Mouse (Mus musculus): ENCODE measurements around the gene Odam. TPM values are rescaled to one million over a fixed set of nuclear protein-coding genes. Genes with fewer than 3 reads are reported as not detected.

The Odam gene
- total RNA-seq (2015; ENCODE audit: low replicate concordance) (not detected in 2 replicates), total RNA-seq (2017; ENCODE audit: low replicate concordance) (not detected in 2 replicates)

- ATAC-seq (replicated peaks; ENCODE audit: low FRiP score, poor library complexity, severe bottlenecking) = no peak
These were observed at the start of gene Odam for GRCm38 (mm10) chr5:87884729-87885128. Odam (plus strand) TSS chr5:87885029.

- ATAC-seq (replicated peaks; ENCODE audit: low FRiP score, poor library complexity, severe bottlenecking) = no peak
These were observed 29.6 kb upstream of the Odam start for GRCm38 (mm10) chr5:87855136-87855716.

- no peak for ATAC-seq (replicated peaks; ENCODE audit: low FRiP score, poor library complexity, severe bottlenecking)
These were observed 14.7 kb upstream of the Odam start for GRCm38 (mm10) chr5:87870084-87870483.

- no peak for ATAC-seq (replicated peaks; ENCODE audit: low FRiP score, poor library complexity, severe bottlenecking)
These were observed 13.4 kb upstream of the Odam start for GRCm38 (mm10) chr5:87871423-87871822.

- no peak for ATAC-seq (replicated peaks; ENCODE audit: low FRiP score, poor library complexity, severe bottlenecking)
These were observed 40.5 kb downstream of the Odam start, which contains the start of gene Csn3 for GRCm38 (mm10) chr5:87925372-87925771. Csn3 (plus strand) TSS chr5:87925579.

GRCm38 (mm10) chr5:87931603-87932002 lies 46.8 kb downstream of the Odam start:
- ATAC-seq (replicated peaks; ENCODE audit: low FRiP score, poor library complexity, severe bottlenecking) = no peak

- no peak for ATAC-seq (replicated peaks; ENCODE audit: low FRiP score, poor library complexity, severe bottlenecking)
These were observed 55.9 kb downstream of the Odam start for GRCm38 (mm10) chr5:87940752-87941151.

GRCm38 (mm10) chr5:87942515-87942914 lies 57.7 kb downstream of the Odam start:
- no peak for ATAC-seq (replicated peaks; ENCODE audit: low FRiP score, poor library complexity, severe bottlenecking)

Other genes starting within 250 kb of the Odam start
- not detected in 2 replicates for gene Csn1s1, start 218.8 kb upstream of the Odam start, total RNA-seq (2015; ENCODE audit: low replicate concordance)
- gene Csn1s1, start 218.8 kb upstream of the Odam start, total RNA-seq (2017; ENCODE audit: low replicate concordance) = not detected in 2 replicates
- gene Csn2, start 185.4 kb upstream of the Odam start, total RNA-seq (2015; ENCODE audit: low replicate concordance) = not detected in 2 replicates
- not detected in 2 replicates for gene Csn2, start 185.4 kb upstream of the Odam start, total RNA-seq (2017; ENCODE audit: low replicate concordance)
- not detected in 2 replicates for gene Csn1s2a, start 110.5 kb upstream of the Odam start, total RNA-seq (2015; ENCODE audit: low replicate concordance)
- not detected in 2 replicates for gene Csn1s2a, start 110.5 kb upstream of the Odam start, total RNA-seq (2017; ENCODE audit: low replicate concordance)
- not detected in 2 replicates for gene Csn1s2b, start 76.9 kb upstream of the Odam start, total RNA-seq (2015; ENCODE audit: low replicate concordance)
- not detected in 2 replicates for gene Csn1s2b, start 76.9 kb upstream of the Odam start, total RNA-seq (2017; ENCODE audit: low replicate concordance)
- not detected in 2 replicates for gene Prr27, start 59.3 kb upstream of the Odam start, total RNA-seq (2015; ENCODE audit: low replicate concordance)
- gene Prr27, start 59.3 kb upstream of the Odam start, total RNA-seq (2017; ENCODE audit: low replicate concordance) = not detected in 2 replicates
- not detected in 2 replicates for gene Csn3, start 40.5 kb downstream of the Odam start, total RNA-seq (2015; ENCODE audit: low replicate concordance)
- gene Csn3, start 40.5 kb downstream of the Odam start, total RNA-seq (2017; ENCODE audit: low replicate concordance) = not detected in 2 replicates
- gene 2310003L06Rik, start 84.4 kb downstream of the Odam start, total RNA-seq (2015; ENCODE audit: low replicate concordance) = not detected in 2 replicates
- not detected in 2 replicates for gene 2310003L06Rik, start 84.4 kb downstream of the Odam start, total RNA-seq (2017; ENCODE audit: low replicate concordance)
- not detected in 2 replicates for gene Gm28434, start 84.5 kb downstream of the Odam start, total RNA-seq (2015; ENCODE audit: low replicate concordance)
- gene Gm28434, start 84.5 kb downstream of the Odam start, total RNA-seq (2017; ENCODE audit: low replicate concordance) = not detected in 2 replicates
- gene Cabs1, start 94.4 kb downstream of the Odam start, total RNA-seq (2015; ENCODE audit: low replicate concordance) = not detected in 2 replicates
- gene Cabs1, start 94.4 kb downstream of the Odam start, total RNA-seq (2017; ENCODE audit: low replicate concordance) = not detected in 2 replicates
- not detected in 2 replicates for gene Smr3a, start 117.5 kb downstream of the Odam start, total RNA-seq (2015; ENCODE audit: low replicate concordance)
- gene Smr3a, start 117.5 kb downstream of the Odam start, total RNA-seq (2017; ENCODE audit: low replicate concordance) = not detected in 2 replicates
- gene Smr2, start 201.5 kb downstream of the Odam start, total RNA-seq (2015; ENCODE audit: low replicate concordance) = not detected in 2 replicates
- gene Smr2, start 201.5 kb downstream of the Odam start, total RNA-seq (2017; ENCODE audit: low replicate concordance) = not detected in 2 replicates
- not detected in 2 replicates for gene Gm11116, start 226.5 kb downstream of the Odam start, total RNA-seq (2015; ENCODE audit: low replicate concordance)
- gene Gm11116, start 226.5 kb downstream of the Odam start, total RNA-seq (2017; ENCODE audit: low replicate concordance) = not detected in 2 replicates